Mouse (Mus musculus): ENCODE results near the gene Olfr31.

Gene Olfr31

GRCm38 (mm10) chr14:14322528-14322927 is at the start of gene Olfr31:
Gene Olfr31, plus strand, starts transcription at chr14:14322828.
- DNase-seq: no peak

GRCm38 (mm10) chr14:14294426-14294825 is 28.2 kb upstream of the Olfr31 start:
- peak; percentile 74 for DNase-seq

- DNase-seq: peak; percentile 64
These were observed 13.7 kb upstream of the Olfr31 start for GRCm38 (mm10) chr14:14308938-14309337.

GRCm38 (mm10) chr14:14309416-14309815 is 13.2 kb upstream of the Olfr31 start:
- DNase-seq: no peak

- DNase-seq: peak; percentile 91
These were observed 22.7 kb downstream of the Olfr31 start for GRCm38 (mm10) chr14:14345113-14345871.

- DNase-seq: peak; percentile 75
These were observed 23.6 kb downstream of the Olfr31 start, which contains the start of gene Il3ra for GRCm38 (mm10) chr14:14345948-14346812. Gene Il3ra, plus strand, starts transcription at chr14:14346275.

- DNase-seq: no peak
These were observed 24.1 kb downstream of the Olfr31 start for GRCm38 (mm10) chr14:14346813-14347100.

GRCm38 (mm10) chr14:14347151-14347835 is 24.7 kb downstream of the Olfr31 start:
- peak; percentile 67 for DNase-seq

GRCm38 (mm10) chr14:14347836-14348621 is 25.4 kb downstream of the Olfr31 start:
- peak; percentile 64 for DNase-seq

GRCm38 (mm10) chr14:14348674-14349401 is 26.2 kb downstream of the Olfr31 start:
- peak; percentile 35 for DNase-seq

GRCm38 (mm10) chr14:14349485-14350262 is 27.0 kb downstream of the Olfr31 start:
- peak; percentile 42 for DNase-seq

- peak; percentile 15 for DNase-seq
These were observed 27.9 kb downstream of the Olfr31 start for GRCm38 (mm10) chr14:14350263-14351147.

GRCm38 (mm10) chr14:14351148-14351455 is 28.5 kb downstream of the Olfr31 start:
- DNase-seq: peak; percentile 8

- DNase-seq: peak; percentile 9
These were observed 29.3 kb downstream of the Olfr31 start for GRCm38 (mm10) chr14:14351721-14352590.

- no peak for DNase-seq
These were observed 30.0 kb downstream of the Olfr31 start for GRCm38 (mm10) chr14:14352606-14353005.

- no peak for DNase-seq
These were observed 30.6 kb downstream of the Olfr31 start for GRCm38 (mm10) chr14:14353081-14353732.

GRCm38 (mm10) chr14:14353740-14354510 is 31.3 kb downstream of the Olfr31 start:
- DNase-seq: no peak

Measured in cerebellum, adult 11-12 months (tissue).